Mouse (Mus musculus) bone marrow macrophage, adult 2 months (primary cell): ENCODE results near the gene Chn2.

Experiments
- CTCF ChIP-seq: IDR thresholded peaks from 2 replicates; pipeline ENCODE4 v1.5.1; 2012; ENCODE audit warnings: low read depth, mild to moderate bottlenecking, low read length, moderate library complexity
- POLR2A ChIP-seq: IDR thresholded peaks from 2 replicates; pipeline ENCODE4 v1.6.1; 2012; ENCODE audit warnings: mild to moderate bottlenecking, low read depth, low read length, borderline replicate concordance

DNA sequence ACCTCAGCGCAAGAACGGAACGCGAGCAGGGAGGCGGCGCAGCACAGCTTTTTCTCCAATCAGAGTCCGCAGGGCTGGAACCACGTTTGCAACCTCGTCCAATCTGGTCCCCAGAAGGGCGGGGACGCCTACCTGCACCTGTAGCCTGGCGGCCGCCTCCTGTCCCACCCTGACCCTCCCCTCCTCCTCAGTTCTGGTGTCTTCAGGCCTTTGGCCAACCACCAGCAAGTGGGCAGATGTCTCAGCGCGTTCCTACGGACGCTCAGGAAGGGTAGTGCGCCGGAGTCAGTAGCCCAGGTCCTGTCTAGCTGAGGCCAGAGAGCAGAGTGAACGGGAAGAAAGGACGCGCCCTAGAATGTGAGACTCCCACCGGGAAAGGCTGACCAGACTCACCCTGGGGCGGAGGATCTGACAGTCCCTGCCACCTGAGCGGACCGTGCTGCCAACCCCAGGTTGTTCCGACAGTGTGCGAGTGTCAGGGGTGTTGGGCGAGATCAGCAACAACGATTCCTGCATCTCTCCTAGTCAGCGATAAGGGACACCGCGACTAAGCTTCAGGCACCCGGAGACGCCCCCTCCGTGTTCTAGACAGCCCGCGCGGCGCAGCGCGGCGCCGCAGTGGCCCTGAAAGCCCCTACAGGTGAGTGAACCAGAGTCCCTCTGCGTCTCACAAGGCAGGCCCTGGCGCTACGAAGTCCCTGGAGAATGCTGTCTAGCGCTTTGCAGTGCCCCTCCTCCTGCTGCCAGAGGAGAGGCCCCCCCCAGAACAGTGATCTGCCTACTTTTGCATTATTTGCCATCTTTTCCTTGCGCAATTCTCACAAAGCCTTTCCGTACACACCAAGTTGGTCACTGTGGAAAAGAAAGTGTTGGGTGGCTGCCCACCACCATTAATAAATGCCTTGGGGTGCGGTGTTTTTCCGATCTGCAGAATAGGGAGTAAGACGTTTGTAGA, 287.6 kb downstream of the Chn2 start:
- no peak for TF ChIP-seq CTCF
- TF ChIP-seq POLR2A = no peak
